Mouse (Mus musculus) heart, postnatal 14 days (tissue): ENCODE results near the gene Hcn4. TPM values are rescaled to one million over a fixed set of nuclear protein-coding genes. Genes with fewer than 3 reads are reported as not detected.

ENCODE experiments used
- DNase-seq, 2 experiments: peaks; one replicate each; pipeline ENCODE4 v3.0.0; 2021 to 2022
- intact Hi-C: fragments of 180-260 bp; cut with DNase I; formaldehyde crosslinking; loops from one replicate; pipeline ENCODE4 v1.15.1; 2025
- total RNA-seq, 2 experiments: library from RNA; stranded (reverse); gene quantifications; 2 replicates each; pipeline ENCODE4 v1.2.3; 2021

Hcn4 gene
- total RNA-seq, 2 experiments from 2014 or later: 4.6 to 6.9 TPM

DNA sequence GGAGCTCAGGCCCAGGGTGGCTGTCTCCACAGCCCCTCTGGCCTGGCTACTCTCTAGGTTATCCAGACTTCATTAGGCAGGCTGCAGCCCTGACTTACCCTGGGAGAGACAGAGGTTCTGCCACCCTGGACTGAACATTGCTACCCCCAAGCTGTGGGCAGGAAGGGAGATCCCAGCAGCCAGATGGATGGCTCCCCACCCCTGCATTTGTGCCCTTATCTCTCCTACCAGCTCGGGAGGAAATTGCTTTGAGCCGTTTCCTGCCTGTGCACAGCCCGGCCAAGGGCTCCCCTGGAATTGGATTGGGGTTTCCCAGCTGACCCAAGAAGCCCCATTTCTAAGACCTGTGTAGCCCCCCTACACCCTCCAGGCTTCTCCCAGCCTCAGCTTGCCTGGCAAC, 23.8 kb downstream of the Hcn4 start:
- intact Hi-C loops: no loop called here

DNA sequence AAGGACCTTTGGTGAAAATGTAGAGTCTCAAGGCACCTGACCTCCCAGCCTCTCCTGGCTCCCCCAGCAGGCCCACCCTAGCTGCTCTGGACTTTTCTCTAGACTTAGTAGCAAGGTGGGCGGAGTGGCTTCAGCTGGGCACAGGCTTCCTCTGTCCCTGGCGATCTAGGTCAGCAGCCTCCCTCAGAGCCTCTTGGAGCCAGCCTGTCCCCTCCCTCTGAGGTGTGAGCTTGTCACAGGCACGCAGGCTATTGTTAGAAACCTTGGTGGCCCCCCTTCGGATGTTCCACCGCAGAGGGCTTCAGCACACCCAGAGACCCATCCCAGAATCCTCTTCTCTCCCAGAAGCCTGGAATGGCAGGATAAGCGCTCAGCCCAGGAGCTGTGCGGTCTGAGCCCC, 24.5 kb downstream of the Hcn4 start:
- peak; percentile 22 to 39 for DNase-seq

More for the DNA sequence above, 23.8 kb downstream of the Hcn4 start:
- no peak for DNase-seq

DNA sequence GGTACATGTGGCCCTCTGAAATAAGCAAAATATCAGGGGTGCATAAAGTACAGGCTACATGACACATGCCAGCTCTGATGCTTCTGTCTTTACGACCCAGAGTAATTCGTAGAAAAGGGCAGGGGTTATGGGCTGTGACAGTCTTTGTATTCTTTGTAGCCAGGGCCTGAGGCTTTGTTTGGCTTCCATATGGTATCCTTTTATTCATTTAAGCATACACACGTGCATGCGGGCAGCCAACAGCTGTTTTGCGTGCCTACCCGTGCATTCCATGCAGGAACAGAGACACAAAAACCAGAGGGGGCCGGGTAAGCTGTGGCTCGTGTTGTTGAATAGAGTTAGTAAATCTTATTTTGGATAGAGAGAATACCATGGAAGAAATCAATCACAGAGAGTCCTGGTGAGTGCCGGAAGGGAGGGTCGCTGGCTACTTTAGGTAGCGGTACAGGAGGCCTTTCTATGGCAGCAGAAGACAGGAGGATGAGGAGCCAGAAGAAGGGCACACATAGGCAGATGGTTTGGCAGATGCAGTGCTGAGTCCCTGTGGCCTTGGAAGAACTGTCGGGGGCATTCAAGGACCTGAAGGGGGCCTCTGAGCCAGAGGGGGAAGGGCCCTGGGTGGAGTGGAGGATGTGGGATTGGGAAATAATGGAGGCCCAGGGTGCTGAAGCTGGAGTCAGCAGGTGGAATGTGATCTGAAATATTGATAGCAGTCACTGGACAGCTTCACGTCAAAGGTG, 26.5 kb downstream of the Hcn4 start:
- intact Hi-C loops: no loop called here

More for the DNA sequence above, 24.5 kb downstream of the Hcn4 start:
- intact Hi-C loops: no loop called here

DNA sequence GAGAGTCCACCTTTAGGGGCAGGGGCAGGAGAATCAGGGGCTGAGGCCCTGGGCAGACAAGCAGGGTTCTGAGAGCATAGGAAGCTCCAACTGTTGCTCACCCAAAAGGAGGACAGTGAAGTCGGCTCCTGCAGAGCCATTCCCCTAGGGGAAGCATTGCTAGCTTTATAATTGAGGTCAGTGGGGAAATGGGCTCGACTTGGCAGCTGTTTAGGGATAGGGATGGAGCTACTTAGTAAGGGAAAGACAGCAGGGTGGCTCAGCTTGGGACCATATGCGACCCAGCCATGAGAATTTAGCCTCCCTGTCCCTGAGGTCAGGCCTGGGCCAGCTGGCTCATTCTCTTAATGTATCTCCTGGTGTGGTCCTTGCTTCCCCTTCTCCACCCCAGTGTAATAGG, 31.7 kb downstream of the Hcn4 start:
- DNase-seq: no peak

More for the DNA sequence above, 26.5 kb downstream of the Hcn4 start:
- no peak for DNase-seq

DNA sequence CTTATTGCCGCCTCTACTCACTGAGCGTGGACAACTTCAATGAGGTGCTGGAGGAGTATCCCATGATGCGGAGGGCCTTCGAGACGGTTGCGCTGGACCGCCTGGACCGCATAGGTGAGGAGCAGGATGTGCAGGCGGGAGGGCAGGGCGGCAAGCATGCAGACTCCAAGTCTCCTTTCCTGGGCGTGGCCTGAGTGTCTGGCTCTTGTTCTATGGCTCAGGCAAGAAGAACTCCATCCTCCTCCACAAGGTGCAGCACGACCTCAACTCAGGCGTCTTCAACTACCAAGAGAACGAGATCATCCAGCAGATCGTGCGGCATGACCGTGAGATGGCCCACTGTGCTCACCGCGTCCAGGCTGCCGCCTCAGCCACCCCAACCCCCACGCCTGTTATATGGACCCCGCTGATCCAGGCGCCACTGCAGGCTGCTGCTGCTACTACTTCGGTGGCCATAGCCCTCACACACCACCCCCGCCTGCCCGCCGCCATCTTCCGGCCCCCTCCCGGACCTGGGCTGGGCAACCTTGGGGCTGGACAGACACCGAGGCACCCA, 35.9 kb downstream of the Hcn4 start:
- intact Hi-C loops: no loop called here
- DNase-seq: no peak

More for the DNA sequence above, 31.7 kb downstream of the Hcn4 start:
- intact Hi-C loops: no loop called here

DNA sequence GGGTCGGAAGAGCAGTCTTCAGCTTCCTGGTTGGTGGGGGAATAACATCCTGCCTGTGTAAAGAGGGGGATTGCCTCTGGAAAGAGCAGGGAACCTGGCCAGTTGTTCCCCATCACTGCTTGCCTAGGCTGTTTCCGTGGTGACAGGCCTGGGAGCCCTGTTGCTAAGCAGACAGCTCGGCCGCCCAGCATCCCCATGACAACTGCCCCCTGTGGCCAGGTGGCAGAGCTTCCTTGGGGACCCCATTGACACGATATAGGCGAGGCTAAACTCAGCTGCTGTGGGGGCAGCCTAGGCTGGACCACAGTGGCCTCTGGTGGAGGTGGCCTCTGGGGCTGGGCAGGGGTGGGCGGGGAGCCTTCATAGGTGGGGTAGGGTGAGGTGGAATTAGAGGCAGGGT, 40.6 kb downstream of the Hcn4 start:
- DNase-seq: no peak
- intact Hi-C loops: no loop called here

DNA sequence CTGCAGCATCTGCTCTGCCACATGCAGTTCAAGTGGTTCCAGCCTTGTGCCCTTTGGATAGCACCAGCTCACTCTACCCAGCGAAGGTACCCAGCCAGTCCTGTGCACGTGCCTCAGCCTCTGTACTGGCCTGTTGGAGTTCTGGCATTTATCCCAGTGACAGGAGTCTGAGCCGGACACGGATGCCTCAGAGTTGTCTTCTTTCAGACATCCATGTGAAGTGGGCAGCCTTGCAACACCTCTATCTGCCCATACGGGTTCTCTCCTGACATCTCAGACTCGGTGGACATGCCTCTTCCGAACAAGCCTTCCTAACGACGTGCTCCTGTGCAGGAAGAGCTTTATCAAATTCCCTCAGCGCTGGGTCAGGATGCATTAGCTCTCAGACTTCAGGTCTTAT, 47.9 kb downstream of the Hcn4 start:
- no peak for DNase-seq
- intact Hi-C loops: loop anchor here (10.0 kb wide), 1 partner anchor 96 kb away; no protein-coding TSS in a partner anchor

DNA sequence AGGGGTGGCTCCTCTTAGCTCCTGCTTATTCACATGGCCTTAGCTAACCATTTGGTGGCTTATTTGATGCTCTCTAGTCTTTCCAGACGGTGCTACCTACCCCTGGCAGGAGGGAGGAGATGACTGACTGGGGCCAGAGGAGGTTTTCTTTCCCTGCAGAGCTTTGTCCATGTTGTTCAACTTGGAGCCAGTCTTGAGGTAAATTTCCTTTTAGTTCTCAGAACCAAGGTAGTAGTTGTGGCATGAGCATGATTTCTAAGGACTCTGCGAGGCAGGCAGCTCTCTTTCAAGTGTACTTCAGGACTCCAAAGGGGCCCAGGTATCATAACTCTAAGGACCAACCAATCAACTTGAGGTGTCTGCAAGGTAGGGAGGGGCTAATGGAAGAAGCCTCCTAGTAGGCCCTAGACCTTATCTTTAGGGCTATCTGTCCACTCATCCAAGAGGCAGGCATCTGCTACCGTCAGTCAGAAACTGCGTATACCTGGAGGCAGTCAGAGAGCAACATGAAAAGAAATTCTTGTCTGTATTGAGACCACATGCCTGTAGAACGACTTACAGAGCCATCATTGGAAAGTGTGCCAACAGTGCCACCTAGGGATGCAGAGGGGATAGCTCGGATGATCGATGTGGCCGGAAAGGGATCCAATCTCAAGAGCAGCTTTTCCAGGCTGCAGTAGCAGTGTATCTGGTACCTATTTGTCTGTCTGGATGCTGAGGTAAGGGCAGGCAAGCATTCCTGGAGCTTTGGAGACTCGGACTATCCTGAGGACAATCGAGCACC, 50.5 kb downstream of the Hcn4 start:
- intact Hi-C loops: loop anchor here (2.0 to 10.0 kb wide), 3 partner anchors 99 to 333 kb away; no protein-coding TSS in a partner anchor

DNA sequence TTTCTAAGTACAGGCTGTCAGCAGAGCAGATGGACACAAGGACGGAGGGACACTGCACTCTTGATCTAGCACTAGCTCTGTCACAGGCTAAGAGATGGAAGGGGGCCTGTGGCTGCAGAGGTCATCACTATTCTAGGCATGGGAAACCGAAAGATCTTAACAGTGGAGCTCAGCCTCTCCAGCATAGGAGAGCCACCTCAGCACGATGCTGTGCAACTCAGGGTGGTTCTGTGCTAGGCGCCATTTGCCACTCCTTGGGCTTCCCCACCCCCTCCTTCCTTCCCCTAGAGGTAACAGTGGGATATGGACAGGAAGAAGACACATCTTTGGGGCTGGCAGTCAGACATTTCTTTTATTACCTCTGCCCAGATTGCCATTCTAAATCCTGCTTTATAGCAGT, 51.1 kb downstream of the Hcn4 start:
- no peak for DNase-seq
- intact Hi-C loops: loop anchor here (2.0 to 10.0 kb wide), 2 partner anchors 100 to 164 kb away; no protein-coding TSS in a partner anchor

More for the DNA sequence above, 50.5 kb downstream of the Hcn4 start:
- peak; percentile 49 to 73 for DNase-seq

DNA sequence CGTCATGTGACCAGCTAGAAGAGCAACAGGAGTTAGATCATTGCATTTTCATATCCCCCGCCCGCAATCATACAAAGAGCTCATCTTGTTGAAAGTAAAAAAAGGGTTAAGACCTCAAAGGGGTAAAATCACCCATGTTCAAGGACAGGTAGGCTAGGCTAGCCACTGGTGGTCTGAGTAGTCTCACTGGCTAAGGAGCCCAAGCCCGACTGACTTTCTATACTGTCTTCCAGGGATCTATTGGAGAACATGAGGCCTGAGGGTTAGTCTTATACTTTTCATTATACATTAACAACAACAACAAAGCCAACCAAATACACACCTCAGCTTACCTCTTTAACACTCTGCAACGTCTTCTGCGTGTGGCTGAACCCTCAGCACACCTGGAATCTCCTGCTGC, 52.2 kb downstream of the Hcn4 start:
- intact Hi-C loops: loop anchor here (2.0 to 10.0 kb wide), 3 partner anchors 101 to 298 kb away; no protein-coding TSS in a partner anchor
- DNase-seq: no peak

DNA sequence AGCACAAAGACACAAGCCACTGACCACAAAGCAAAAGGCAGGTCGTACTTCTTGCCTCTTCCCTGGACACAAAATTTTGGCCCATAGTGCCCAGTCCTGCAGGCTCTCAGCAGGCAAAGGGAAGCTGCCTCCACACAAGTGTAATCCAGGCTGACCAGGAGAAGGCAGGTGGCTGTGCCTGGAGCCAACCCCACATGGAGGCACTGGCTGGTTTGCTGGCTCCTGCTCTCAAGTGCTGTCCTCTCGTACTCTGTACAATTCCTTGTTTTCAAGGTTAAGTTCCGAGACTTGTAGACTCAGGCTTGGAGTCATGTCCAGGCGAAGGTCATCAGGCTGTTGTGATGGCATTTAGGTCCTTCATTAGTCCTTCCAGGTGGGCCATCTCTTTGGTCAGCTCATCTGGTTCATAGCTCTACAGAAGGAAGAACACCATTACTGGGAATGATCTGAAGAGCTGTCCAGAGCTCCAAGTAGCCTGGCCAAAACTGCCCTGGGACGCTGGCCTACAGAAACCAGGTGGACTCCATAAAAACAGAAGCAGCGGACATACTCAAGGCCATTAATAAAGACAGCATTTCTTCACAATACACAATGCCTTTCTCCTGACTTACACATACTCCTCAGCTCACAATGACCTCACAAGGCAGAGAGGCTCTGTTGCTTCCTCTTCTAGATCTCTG, 53.9 kb downstream of the Hcn4 start:
- intact Hi-C loops: loop anchor here (5.0 to 10.0 kb wide), 2 partner anchors 102 to 300 kb away; no protein-coding TSS in a partner anchor
- DNase-seq: no peak

DNA sequence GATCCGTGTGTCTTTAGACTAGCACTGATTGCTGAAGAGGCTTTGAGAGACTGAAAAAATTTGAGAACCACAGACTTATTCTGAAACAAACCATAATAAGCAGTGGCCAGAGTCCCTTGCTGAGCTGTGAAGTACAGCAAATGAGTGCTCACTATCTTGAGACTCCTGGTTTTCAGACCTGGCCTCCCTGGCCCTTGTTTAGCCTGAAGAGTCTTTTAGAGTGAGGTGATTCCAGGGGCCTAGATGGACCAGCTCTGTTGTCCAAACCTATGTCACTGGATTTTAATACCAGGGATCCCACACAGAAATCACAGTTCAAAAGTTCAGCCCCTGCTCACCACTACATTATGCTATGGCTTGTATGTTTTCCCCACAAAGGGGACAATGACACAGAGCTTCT, 56.6 kb downstream of the Hcn4 start:
- intact Hi-C loops: loop anchor here (5.0 to 10.0 kb wide), 2 partner anchors 105 to 303 kb away; no protein-coding TSS in a partner anchor
- DNase-seq: no peak

DNA sequence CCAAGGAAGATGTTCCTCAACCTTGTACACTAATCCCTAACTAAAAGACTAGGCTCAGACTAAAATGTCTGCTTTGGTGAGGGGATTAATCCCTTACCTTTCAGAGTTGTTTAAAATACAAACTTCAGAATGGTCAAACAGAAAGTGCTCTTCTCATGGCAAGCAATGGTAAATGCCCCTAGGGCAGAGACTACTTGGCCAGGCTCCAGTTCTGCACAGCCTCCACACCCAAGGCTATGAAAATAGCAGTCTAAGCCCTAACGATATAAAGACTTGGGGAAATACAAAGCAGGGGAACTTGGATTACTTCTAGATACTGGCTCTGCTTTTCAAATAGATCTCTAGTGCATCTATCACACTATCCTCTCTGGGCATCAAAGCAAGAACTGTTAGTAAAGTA, 59.5 kb downstream of the Hcn4 start:
- intact Hi-C loops: no loop called here
- no peak for DNase-seq

DNA sequence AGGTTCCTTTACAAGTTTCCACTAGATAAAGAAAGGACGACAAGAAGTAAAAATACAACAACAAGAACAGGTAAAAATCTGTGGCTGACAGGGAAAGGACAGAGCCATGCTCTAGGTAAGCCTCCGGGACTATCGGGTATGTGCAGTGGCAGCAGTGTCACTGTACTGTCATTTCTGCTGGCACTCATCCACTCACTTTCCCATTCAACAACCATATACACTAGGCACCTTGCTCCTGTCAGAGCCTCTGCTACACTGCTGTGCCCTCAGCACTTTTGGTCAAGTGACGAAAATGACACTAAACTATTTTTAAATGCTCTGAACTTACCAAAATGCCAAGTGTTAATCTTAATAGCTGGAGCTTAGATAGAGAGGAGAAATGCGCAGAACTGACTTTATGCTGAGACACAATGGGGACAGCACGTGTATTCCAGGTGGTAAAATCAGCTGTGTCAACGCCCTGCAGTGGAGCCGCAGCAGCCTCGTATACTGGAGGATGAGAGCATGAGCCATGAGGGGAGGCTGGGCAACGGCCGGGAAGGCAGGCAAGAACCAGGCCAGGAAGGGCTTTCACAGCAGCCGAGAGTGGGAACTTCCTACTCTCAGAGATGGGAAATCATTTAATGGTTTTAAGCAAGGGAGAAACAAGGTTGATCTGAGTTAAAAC, 66.7 kb downstream of the Hcn4 start:
- intact Hi-C loops: no loop called here
- DNase-seq: no peak

DNA sequence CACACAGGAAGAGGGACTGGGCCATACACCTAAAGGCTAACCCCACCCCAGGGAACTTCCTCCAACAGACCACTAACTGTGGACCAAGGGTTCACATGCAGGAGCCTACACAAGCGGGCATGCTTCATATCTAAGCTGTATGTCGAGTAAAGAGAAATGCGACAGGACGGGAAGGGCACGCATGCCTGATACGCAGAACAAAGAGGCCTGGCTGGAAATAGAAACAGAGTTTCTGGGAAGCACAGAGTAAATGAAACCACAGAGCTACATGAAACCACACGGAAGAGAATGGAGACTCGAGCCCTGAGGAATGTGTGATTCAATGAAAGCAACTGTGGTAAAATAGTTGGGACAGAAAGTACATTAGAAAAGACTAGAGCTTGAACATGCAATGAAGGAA, 67.7 kb downstream of the Hcn4 start:
- no peak for DNase-seq
- intact Hi-C loops: no loop called here

DNA sequence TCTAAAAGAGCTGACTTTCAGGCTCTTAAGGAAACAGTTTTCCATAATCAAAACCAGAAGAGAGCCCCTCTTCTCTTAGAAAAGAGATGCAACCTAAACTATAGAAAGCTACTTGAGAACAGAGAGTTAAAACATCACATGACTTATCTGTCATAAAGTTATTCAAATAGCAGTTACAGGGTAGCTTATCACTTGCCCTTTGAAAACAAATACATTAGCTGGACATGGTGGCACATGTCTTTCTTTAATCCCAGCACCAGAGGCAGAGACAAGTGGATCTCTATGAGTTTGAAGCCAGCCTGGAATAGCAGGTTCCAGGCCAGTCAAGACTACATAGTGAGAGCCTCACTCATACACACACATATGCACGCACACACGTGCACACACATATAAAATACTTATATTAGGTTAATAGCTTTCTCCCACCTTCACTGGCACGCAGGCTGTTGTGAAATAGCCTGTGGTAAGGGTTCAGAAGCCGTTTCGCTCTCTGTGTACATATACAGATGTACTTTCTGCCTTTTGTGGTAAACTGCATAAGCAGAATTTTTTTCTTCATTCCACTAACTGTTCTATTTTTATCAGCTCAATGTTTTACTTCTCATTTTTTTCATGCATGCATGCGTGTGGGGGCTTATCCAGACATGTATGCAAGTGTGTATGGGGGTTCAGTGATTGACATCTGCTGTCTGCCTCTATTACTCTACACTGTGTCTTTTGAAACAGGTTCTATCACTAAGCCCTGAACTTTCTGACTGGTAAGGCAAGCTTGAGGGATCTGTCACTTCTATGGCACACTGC, 68.8 kb downstream of the Hcn4 start:
- intact Hi-C loops: no loop called here
- no peak for DNase-seq

DNA sequence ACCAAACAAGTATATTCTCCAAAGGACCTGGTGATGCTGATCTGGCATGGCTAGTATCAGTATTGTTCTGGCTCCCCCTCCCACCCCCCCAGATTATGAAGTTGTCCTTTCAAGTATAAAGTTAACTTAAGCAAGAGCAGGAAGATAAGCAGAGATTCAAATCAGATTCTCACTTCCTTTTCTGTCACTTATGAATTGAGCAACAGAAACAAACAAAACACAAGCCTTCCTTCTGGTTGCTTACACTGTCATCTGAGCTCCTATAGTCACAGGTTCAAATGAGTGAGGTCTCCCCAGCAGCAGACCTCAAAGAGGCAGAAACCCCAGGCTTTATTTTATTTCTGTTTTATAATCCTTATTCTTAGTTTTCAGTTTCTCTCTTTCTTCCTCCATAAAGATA, 76.4 kb downstream of the Hcn4 start:
- intact Hi-C loops: loop anchor here (5.0 kb wide), 2 partner anchors 108 to 383 kb away; no protein-coding TSS in a partner anchor
- no peak for DNase-seq

DNA sequence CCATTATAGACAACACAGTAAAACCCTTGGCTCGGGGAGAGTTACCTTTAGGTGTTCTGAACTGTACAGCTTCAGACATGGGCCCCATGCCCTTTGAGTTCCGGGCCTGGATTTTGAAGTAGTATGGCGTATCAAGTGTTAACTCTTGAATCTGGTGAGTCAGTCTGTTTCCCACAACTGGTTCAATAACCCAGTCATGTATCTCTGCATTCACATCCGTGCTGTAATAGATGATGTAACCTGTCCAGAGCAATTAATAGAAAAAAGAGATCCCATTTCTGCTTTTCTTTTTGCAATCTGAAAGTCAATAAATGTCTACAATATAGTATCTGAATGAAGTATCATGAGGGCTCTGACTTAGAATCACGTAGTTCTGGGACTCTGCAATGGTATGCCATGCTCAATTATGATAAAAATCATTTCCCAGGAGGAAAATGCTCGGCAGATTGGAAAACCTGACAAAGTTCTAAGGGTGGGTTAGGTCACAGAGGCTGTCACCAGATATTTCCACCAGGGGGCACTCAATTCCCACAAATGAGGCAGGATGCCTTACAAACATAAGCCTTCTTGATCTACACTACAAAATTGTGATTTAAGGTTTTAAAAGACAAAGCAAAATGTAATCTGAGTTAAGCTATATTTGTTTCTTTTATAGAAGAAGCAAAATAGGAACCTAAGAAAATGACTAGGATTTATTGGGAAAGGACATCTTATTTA, 79.8 kb downstream of the Hcn4 start:
- DNase-seq: peak; percentile 49 to 75
- intact Hi-C loops: loop anchor here (5.0 kb wide), 2 partner anchors 104 to 379 kb away; no protein-coding TSS in a partner anchor
